Mouse (Mus musculus): ENCODE data around the gene Gm8332.

- TF ChIP-seq CTCF (IDR thresholded peaks at IDR 0.05; ENCODE audit: borderline replicate concordance, control insufficient read depth, extremely low read depth, insufficient read depth, low read length, poor library complexity) (no peak), POLR2A (IDR thresholded peaks at IDR 0.05; ENCODE audit: control insufficient read depth, extremely low read depth, insufficient read depth, low read length, poor library complexity) (no peak)
These were observed 30.5 kb downstream of the Gm8332 start for GRCm38 (mm10) chr12:88219445-88219844.
